Comparison of ENCODE assay signal across 20 mouse cellular contexts in the genomic region with DNA sequence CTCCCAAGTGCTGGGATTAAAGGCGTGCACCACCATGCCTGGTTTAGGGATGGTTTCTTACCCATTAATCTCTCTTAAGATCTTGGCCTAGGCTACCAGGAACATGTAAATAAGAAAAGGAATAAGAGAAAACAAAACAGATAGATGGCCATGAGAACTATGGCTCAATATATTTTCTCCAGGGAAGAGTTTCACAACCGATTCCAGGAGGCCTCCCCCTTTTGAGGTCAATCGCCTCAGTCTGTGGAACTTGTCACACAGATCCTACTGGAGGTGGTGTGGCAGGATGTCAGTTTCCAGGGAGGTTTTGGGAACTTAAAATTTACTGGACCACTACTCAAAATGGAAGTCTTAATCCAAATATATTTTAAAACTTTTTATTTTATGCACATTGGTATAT. TPM values are rescaled to one million over a fixed set of nuclear protein-coding genes. Genes with fewer than 3 reads are reported as not detected.
"Had no signal": no experiment of that assay in that cellular context is flagged by ENCODE, and none has a peak within 500 bp of the region (broad histone marks: within the 10 kb centered on the region; RNA-seq: fewer than 3 reads in every experiment).

No protein-coding gene starts in this region.

RNA-seq across cellular contexts. Expression of gene Pla2g10, which starts 43.9 kb away (rescaled TPM):
- total RNA-seq: heart, postnatal 10 days; heart, postnatal 14 days; heart, postnatal 25 days; heart, postnatal 36 days; heart, postnatal 4 days; hematopoietic stem cell, adult 5-6 weeks; hindbrain, postnatal 0 days; layer of hippocampus, adult 18-20 months; layer of hippocampus, adult 2 months; layer of hippocampus, adult 8-10 months; layer of hippocampus, postnatal 10 days; layer of hippocampus, postnatal 14 days; layer of hippocampus, postnatal 25 days; layer of hippocampus, postnatal 36 days; left cerebral cortex, adult 18-20 months had no signal
- polyA plus RNA-seq: heart, embryonic 11.5 days; heart, embryonic 14.5 days; heart, postnatal 0 days; hindbrain, postnatal 0 days; kidney, embryonic 14.5 days; kidney, postnatal 0 days had no signal
